Mouse (Mus musculus) 3134 (cell line): ENCODE data around the gene Gm17651.
A peak's percentile ranks its signal among the peaks of the same experiment; 100 is the strongest.

Experiments used
- DNase-seq: peaks from one replicate; pipeline ENCODE4 v3.0.0-alpha.2; 2011; ENCODE audit warnings: low spot score; ENCODE audit not compliant: insufficient read length; ENCODE audit errors: extremely low read depth

Gene Gm17651

GRCm38 (mm10) chr3:97674644-97675110 lies at the start of gene Gm17651:
Gene Gm17651 (minus strand): TSS chr3:97674694.
- no peak for DNase-seq

- no peak for DNase-seq
Observed at GRCm38 (mm10) chr3:97719116-97719515, 44.6 kb upstream of the Gm17651 start.

GRCm38 (mm10) chr3:97715922-97716321 lies 41.4 kb upstream of the Gm17651 start:
- no peak for DNase-seq

GRCm38 (mm10) chr3:97710881-97711280 lies 36.4 kb upstream of the Gm17651 start:
- DNase-seq: no peak

GRCm38 (mm10) chr3:97710134-97710533 lies 35.6 kb upstream of the Gm17651 start:
- no peak for DNase-seq

DNA sequence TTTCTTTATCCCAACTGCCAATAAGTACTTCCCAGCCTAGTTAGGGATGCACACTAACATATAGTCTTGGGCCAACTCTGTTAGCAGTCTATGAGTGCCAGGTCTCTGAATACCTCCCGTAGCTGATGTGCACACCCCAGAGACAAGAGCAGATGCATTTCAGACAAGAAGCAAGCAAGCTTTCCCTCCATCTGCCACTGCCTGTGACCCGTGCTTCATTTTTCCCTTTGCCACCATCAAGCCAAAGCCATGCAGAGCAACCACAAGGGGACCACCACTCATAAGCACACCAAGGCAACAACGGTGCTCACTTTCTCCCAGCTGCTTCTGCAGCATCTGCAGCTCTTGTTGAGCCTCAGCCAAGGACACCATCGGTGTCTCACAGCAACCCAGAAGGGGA lies 32.1 kb upstream of the Gm17651 start:
- DNase-seq: no peak

DNA sequence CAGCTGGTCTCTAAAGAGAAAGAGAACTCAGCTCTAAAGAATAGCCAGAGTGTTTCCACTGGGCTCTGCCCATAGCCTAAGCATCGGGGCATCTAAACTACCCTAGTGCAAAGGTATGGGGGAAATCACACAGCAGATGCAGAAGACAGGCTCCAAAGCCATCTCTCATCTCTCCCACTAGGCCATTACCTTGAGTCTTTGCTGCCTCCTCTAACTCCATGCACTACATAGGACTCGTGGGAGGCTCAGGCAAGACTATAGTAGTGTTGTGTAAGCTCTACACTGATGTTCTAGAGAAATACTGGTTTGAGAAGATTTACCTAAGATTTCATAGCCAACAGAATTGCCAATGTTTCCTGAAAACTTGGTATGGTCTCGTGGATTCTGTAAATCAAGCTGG lies 31.0 kb upstream of the Gm17651 start:
- no peak for DNase-seq

DNA sequence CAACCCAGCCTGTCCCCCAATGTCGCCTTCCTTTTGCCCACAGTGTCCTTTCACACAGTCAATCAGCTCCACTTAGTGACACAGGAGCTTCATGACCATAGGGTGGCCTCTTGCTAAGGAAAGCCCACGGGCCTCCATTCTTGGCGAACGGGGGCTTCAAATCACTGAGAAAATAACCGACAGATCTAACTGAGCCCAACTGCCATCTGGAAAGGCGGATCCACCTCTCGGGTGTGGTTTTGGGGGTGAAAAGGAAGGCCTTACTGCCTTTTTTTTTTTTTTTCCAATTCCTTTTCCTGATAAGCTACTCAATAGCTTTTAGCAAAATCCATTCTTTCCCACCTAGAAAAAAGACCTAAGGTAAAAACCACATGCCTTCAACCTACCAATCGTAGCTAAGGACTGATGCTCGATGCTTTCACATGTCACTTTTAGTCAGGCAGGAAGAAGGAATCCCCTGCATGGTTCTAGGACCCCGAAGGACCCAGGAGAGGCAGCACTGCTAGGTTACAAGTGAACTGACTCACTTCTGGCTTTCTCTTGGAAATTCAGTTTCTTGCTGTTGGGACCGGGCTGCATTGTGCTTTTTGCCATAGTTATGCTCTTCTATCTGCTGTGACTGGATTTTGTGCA lies 28.1 kb upstream of the Gm17651 start:
- no peak for DNase-seq

DNA sequence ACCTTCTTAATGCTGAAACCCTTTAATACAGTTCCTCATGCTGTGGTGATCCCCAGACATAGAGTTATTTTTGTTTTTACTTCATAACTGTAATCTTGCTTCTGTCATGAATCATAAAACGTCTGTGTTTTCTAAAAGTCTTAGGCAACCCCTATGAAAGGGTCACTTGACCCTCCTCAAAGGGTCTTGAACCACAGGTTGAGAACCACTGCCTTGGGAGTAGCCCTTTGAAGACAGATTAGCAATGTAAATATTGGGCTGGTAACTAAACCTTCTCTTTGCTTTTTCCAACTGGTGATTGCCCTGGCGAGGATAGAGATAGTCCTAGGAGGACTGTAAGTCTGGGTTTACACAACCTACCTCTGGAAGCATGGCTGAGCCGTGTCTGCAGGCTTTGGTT lies 26.7 kb upstream of the Gm17651 start:
- no peak for DNase-seq

- no peak for DNase-seq
Observed at GRCm38 (mm10) chr3:97699061-97699460, 24.6 kb upstream of the Gm17651 start.

GRCm38 (mm10) chr3:97697291-97697690 lies 22.8 kb upstream of the Gm17651 start:
- DNase-seq: no peak

DNA sequence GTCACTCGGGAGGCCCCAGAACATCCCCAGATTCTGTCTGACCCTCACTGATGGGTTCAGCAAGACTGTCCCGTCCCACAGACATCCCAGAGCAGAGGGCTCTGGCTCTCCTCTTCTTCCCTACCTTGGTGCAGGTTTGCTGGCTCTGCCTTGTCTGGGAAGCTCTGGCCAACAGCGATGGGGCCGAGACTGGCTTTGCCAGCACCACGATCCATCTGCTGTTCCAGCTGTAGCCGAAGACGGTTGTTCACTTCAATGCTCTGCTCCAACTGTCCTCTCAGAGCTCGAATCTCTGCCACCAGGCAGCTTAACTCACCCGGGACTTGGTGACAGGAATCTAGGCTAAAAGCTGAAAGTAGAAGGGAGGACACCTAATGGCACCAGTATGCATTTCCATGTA lies 22.4 kb upstream of the Gm17651 start:
- no peak for DNase-seq

DNA sequence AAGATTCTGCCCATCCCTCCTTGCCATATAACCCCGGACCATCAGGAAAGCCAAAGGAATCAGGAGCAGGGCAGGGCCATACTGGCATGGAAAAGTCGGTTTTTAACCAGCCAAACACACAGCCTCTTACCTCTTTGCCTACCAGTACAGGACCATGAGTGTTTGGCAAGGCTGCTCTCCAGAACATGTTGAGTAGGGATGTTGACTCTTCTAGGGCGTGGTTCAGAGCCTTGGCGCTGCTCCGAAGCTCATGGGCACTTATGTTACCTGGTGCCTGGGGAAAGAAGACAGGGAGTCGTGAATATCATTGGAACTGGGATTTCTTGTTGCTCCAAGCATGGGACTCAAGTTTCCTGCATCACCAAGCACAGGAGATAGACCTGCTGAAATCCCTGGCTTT lies 19.3 kb upstream of the Gm17651 start:
- no peak for DNase-seq

GRCm38 (mm10) chr3:97691443-97692017 lies 17.0 kb upstream of the Gm17651 start:
- DNase-seq: no peak

DNA sequence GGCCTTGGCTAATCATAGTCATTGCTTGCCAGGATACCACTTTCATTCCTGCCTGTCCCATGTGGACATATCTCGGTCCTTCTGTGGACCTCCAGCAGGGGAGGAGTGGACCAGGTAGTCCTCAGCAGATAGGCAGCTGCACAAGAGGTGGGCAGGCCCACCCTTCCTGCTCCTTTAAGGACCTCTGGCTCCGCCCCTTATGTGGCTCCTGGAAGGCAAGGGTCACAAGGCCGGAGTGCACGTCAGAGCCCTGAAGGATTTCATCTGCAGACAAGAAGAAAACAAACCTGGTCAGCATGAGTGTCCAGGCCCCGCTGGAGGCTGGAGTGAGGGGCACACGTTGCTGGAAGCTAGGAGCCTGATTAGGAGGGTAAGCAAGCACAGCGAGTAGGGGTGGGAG lies 16.1 kb upstream of the Gm17651 start:
- DNase-seq: no peak

DNA sequence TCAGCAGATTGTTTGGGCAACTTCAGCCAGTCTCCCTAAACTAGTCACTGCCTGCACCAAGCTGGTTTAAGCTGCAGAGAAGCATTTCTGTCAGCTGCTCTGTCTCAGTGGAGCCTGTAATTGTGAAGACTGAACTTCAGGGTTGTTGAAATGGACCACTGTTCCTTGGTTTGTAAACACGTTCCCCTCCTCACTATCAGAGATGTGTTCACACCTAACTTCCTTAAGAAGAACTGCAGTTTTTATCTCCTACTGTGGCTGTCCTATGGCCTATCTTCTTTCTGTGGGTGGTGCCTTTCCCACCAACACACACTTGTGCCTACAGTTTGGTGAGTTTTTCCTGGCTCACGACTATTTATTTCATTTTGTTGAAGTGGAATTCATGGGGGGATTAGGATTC lies 14.8 kb upstream of the Gm17651 start:
- DNase-seq: no peak

DNA sequence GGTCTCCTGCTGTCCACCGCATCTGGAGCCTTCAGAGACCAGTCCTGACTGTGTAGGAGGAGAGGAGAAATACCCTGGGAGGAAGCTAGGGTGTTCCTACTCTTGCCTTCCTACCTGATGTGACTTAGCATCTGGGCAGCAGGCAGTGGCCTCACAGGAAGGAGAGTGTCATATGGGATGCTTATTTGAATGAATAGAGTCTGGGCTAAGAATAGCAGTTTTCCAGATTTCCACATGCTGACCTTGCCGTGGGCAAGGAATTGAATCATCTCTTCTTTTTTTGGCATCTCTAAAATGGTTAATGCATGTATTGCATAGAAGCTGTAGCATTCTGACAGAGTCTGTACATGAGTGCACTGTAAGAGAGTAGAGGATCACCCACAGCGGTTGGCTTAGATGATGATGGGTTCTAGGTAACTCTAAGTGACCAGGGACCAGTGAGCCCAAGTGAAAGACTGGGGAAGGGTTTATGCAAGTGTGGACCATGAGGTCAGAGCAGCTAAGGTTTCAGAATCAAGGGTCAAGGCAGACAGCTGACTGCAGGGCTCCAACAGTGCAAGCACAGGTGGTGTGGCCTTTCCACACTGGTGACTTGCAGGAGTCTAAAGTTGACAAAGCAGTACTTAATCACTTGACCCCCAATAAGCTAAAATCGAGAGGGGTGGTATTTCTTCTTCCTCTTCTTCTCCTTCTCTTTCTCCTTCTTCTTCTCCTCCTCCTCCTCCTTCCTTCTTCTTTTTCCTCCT lies 12.1 kb upstream of the Gm17651 start:
- no peak for DNase-seq

GRCm38 (mm10) chr3:97683560-97684195 lies 9.2 kb upstream of the Gm17651 start:
- DNase-seq: no peak

DNA sequence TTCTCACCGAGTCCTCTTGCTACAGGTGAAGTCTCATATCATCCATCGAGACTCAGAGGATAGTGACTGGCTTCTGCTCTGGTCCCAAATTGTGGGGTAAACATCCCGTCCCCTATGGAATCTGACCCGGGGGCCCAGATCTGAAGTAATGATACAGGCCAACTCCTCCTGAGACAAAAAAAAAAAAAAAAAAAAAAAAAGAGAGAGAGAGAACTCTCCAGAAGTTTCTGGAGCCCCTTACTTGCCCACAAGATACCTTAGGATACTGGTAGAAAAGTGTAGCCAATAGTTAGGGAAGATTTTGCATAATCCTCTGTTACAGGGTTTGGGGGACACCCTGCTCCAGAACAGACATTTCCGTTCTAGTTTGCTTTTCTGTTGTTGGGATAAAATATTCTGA lies 8.1 kb upstream of the Gm17651 start:
- DNase-seq: no peak

DNA sequence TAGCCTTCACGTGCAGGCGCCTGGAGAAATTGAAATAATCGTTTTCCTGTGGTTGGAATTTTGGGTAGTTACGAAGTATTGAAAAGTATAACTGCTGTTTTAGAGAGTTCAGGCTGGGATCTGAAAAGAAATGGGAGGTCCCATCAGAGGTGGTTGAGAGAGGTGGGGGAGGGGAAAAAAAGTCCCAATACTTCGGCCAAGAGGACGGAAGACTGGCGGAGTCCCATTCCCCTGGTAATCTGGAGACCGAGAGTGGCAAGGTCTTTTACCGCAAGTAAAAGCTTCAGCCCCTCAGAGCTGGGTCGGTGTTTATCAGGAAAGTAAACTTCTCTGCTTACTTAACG lies 7.6 kb upstream of the Gm17651 start:
- no peak for DNase-seq

GRCm38 (mm10) chr3:97681321-97682158 lies 7.0 kb upstream of the Gm17651 start:
- peak; percentile 46 for DNase-seq
